Mouse (Mus musculus) stomach, embryonic 14.5 days (tissue): ENCODE results near the gene Lsamp. TPM values are rescaled to one million over a fixed set of nuclear protein-coding genes. Genes with fewer than 3 reads are reported as not detected.

Experiments
- ATAC-seq: fragments of 200-750 bp; cut with Nextera tagmentation; 2 replicates; pipeline ENCODE4 v1.8.0; 2017; ENCODE audit warnings: low read depth, moderate TSS enrichment; ENCODE audit not compliant: insufficient number of reproducible peaks, insufficient read depth, low FRiP score
- H3K27ac ChIP-seq: fragments of 300-500 bp; sonication (generic); 2 replicates; pipeline ENCODE4 v1.5.1; 2014; ENCODE audit warnings: mild to moderate bottlenecking, low read length, moderate library complexity, mixed read lengths
- H3K27me3 ChIP-seq: fragments of 300-500 bp; sonication (generic); 2 replicates; pipeline ENCODE4 v1.6.1; 2014; ENCODE audit warnings: low read length, control low read depth, mixed read lengths; ENCODE audit not compliant: control insufficient read depth, insufficient read depth
- H3K36me3 ChIP-seq: fragments of 300-500 bp; sonication (generic); 2 replicates; pipeline ENCODE4 v1.6.1; 2014; ENCODE audit warnings: mild to moderate bottlenecking, control low read depth, low read length, moderate library complexity, mixed read lengths; ENCODE audit not compliant: control insufficient read depth, insufficient read depth
- H3K4me1 ChIP-seq: fragments of 300-500 bp; sonication (generic); 2 replicates; pipeline ENCODE4 v1.6.1; 2014; ENCODE audit warnings: low read length, control low read depth, mixed read lengths; ENCODE audit not compliant: control insufficient read depth, insufficient read depth
- H3K4me2 ChIP-seq: fragments of 300-500 bp; sonication (generic); replicated peaks from 2 replicates; pipeline ENCODE4 v1.6.1; 2014; ENCODE audit warnings: low read depth, low read length, control low read depth
- H3K4me3 ChIP-seq: fragments of 300-500 bp; sonication (generic); 2 replicates; pipeline ENCODE4 v1.5.1; 2014; ENCODE audit warnings: low read depth, low read length, control low read depth
- H3K9ac ChIP-seq: fragments of 300-500 bp; sonication (generic); replicated peaks from 2 replicates; pipeline ENCODE4 v1.6.1; 2014; ENCODE audit warnings: low read depth, mild to moderate bottlenecking, control low read depth, low read length, moderate library complexity, mixed read lengths
- H3K9me3 ChIP-seq: fragments of 300-500 bp; sonication (generic); 2 replicates; pipeline ENCODE4 v1.6.1; 2016; ENCODE audit warnings: low read depth, low read length, control low read depth; ENCODE audit not compliant: control insufficient read depth
- WGBS: fragments of 180-500 bp; shearing (Covaris S2); extraction: QIAGEN DNeasy Blood & Tissue Kit; methylation state at CpG from one replicate; pipeline ENCODE4 v1.1.7; 2014; 5-methylcytosine and 5-hydroxymethylcytosine counted together
- polyA plus RNA-seq: library from polyadenylated mRNA; unstranded; fragments of >200 nt; fragmentation: Nextera tagmentation; extraction: Ambion mirVana; gene quantifications from 2 replicates; pipeline ENCODE4 v1.2.1, GENCODE M21; 2014

The Lsamp gene
- polyA plus RNA-seq, 1 experiment from 2014 or later: 15.6 TPM

- Histone ChIP-seq H3K27me3 (no peaks in the 10 kb centered on the region), H3K4me2 (no peak overlapping the region), H3K4me1 (no peaks in the 10 kb centered on the region), H3K9me3 (no peaks in the 10 kb centered on the region), H3K36me3 (no peaks in the 10 kb centered on the region), H3K27ac (no peak overlapping the region), H3K4me3 (no peak overlapping the region), H3K9ac (no peak overlapping the region)
- 57% methylated on average over 5 of the region's 5 CpGs for WGBS
- no peak for ATAC-seq
Measured at GRCm38 (mm10) chr16:41826899-41827604, 1842.9 kb downstream of the Lsamp start.

- no peak overlapping the region for H3K4me2 ChIP-seq
- H3K4me3 ChIP-seq: no peak overlapping the region
- H3K27ac ChIP-seq: no peak overlapping the region
- no peaks in the 10 kb centered on the region for H3K4me1 ChIP-seq
- no peaks in the 10 kb centered on the region for H3K9me3 ChIP-seq
- no peaks in the 10 kb centered on the region for H3K36me3 ChIP-seq
- H3K27me3 ChIP-seq: no peaks in the 10 kb centered on the region
- ATAC-seq: no peak
- H3K9ac ChIP-seq: no peak overlapping the region
- 89% methylated on average over 3 of the region's 3 CpGs for WGBS
Measured at GRCm38 (mm10) chr16:41827605-41827948, 1843.4 kb downstream of the Lsamp start.

- no peak for ATAC-seq
- 70% methylated on average over 3 of the region's 3 CpGs for WGBS
- H3K9ac ChIP-seq: no peak overlapping the region
- no peak overlapping the region for H3K4me2 ChIP-seq
- H3K4me3 ChIP-seq: no peak overlapping the region
- no peaks in the 10 kb centered on the region for H3K27me3 ChIP-seq
- peaks cover under 1% of the 10 kb centered on the region; the same call in 1 of the 2 replicates for H3K4me1 ChIP-seq
- H3K36me3 ChIP-seq: no peaks in the 10 kb centered on the region
- no peak overlapping the region for H3K27ac ChIP-seq
- H3K9me3 ChIP-seq: no peaks in the 10 kb centered on the region
Measured at GRCm38 (mm10) chr16:41834637-41835036, 1850.5 kb downstream of the Lsamp start.

GRCm38 (mm10) chr16:41835745-41836144 is 1851.6 kb downstream of the Lsamp start:
- Histone ChIP-seq H3K36me3 (no peaks in the 10 kb centered on the region), H3K27ac (no peak overlapping the region), H3K9ac (no peak overlapping the region), H3K4me3 (no peak overlapping the region), H3K4me1 (peaks cover 3% of the 10 kb centered on the region; the same call in 1 of the 2 replicates), H3K27me3 (no peaks in the 10 kb centered on the region), H3K4me2 (no peak overlapping the region), H3K9me3 (no peaks in the 10 kb centered on the region)
- WGBS: 39% methylated on average over 6 of the region's 6 CpGs
- no peak for ATAC-seq

- peak; percentile 63; the same call in 1 of the 2 replicates for ATAC-seq
- Histone ChIP-seq H3K4me2 (no peak overlapping the region), H3K4me1 (peaks cover 3% of the 10 kb centered on the region; the same call in 1 of the 2 replicates), H3K27ac (no peak overlapping the region), H3K9me3 (no peaks in the 10 kb centered on the region), H3K4me3 (no peak overlapping the region), H3K36me3 (no peaks in the 10 kb centered on the region), H3K27me3 (no peaks in the 10 kb centered on the region), H3K9ac (no peak overlapping the region)
- 55% methylated on average over 2 of the region's 2 CpGs for WGBS
Measured at GRCm38 (mm10) chr16:41839751-41840404, 1855.7 kb downstream of the Lsamp start.

- Histone ChIP-seq H3K4me2 (no peak overlapping the region), H3K9ac (no peak overlapping the region), H3K9me3 (no peaks in the 10 kb centered on the region), H3K36me3 (no peaks in the 10 kb centered on the region), H3K27me3 (no peaks in the 10 kb centered on the region), H3K4me1 (no peaks in the 10 kb centered on the region), H3K27ac (no peak overlapping the region), H3K4me3 (no peak overlapping the region)
- ATAC-seq: no peak
- 73% methylated on average over 6 of the region's 6 CpGs for WGBS
Measured at GRCm38 (mm10) chr16:41846903-41847302, 1862.7 kb downstream of the Lsamp start.

GRCm38 (mm10) chr16:41871917-41872593 is 1887.9 kb downstream of the Lsamp start:
- WGBS: 88% methylated on average over 6 of the region's 6 CpGs

GRCm38 (mm10) chr16:41888546-41889165 is 1904.5 kb downstream of the Lsamp start:
- Histone ChIP-seq H3K4me1 (no peaks in the 10 kb centered on the region), H3K36me3 (no peaks in the 10 kb centered on the region), H3K27me3 (no peaks in the 10 kb centered on the region), H3K4me2 (no peak overlapping the region), H3K4me3 (no peak overlapping the region), H3K27ac (no peak overlapping the region), H3K9me3 (no peaks in the 10 kb centered on the region), H3K9ac (no peak overlapping the region)
- no peak for ATAC-seq
- WGBS: 76% methylated on average over 16 of the region's 16 CpGs

More at GRCm38 (mm10) chr16:41871917-41872593, 1887.9 kb downstream of the Lsamp start:
- ATAC-seq: no peak
- Histone ChIP-seq H3K27ac (no peak overlapping the region), H3K4me2 (no peak overlapping the region), H3K9ac (no peak overlapping the region), H3K27me3 (no peaks in the 10 kb centered on the region), H3K9me3 (no peaks in the 10 kb centered on the region), H3K4me1 (no peaks in the 10 kb centered on the region), H3K36me3 (no peaks in the 10 kb centered on the region), H3K4me3 (no peak overlapping the region)
